Mouse (Mus musculus) myocyte (in vitro differentiated cells): Measurements from ENCODE around the gene Utp20. TPM values are rescaled to one million over a fixed set of nuclear protein-coding genes. Genes with fewer than 3 reads are reported as not detected.
"Not testable (repeated sequence)": the region's sequence is repeated elsewhere in the genome, so short reads cannot be mapped to it uniquely, and the experiment has no call there.

Experiments used
- H3K27me3 ChIP-seq: one replicate; pipeline ENCODE4 v1.6.1; 2011; ENCODE audit not compliant: control insufficient read depth, insufficient read depth, insufficient read length
- H3K36me3 ChIP-seq: one replicate; pipeline ENCODE4 v1.6.1; 2011; ENCODE audit not compliant: control insufficient read depth, insufficient read depth
- H3K4me2 ChIP-seq: one replicate; pipeline ENCODE4 v1.6.1; 2011; ENCODE audit warnings: low read depth, control low read depth
- H3K4me3 ChIP-seq: one replicate; pipeline ENCODE4 v1.5.1; 2011; ENCODE audit warnings: mild to moderate bottlenecking, control low read depth, moderate library complexity
- H3K79me2 ChIP-seq: one replicate; pipeline ENCODE4 v1.6.1; 2011; ENCODE audit not compliant: control insufficient read depth, insufficient read depth
- H3ac ChIP-seq: one replicate; pipeline ENCODE4 v1.6.1; 2011; ENCODE audit not compliant: control insufficient read depth, insufficient read length
- CEBPB ChIP-seq: IDR thresholded peaks from 2 replicates; pipeline ENCODE4 v1.6.1; 2011; ENCODE audit warnings: mild to moderate bottlenecking, moderate library complexity; ENCODE audit not compliant: poor library complexity, insufficient read depth, severe bottlenecking
- E2F4 ChIP-seq: IDR thresholded peaks from one replicate; pipeline ENCODE4 v1.6.1; 2011; ENCODE audit warnings: mild to moderate bottlenecking, control low read depth, moderate library complexity; ENCODE audit not compliant: insufficient read depth
- MAX ChIP-seq: IDR thresholded peaks from one replicate; pipeline ENCODE4 v1.6.1; 2011; ENCODE audit warnings: low read depth, mild to moderate bottlenecking, control low read depth
- MYOD1 ChIP-seq, 3 experiments: IDR thresholded peaks; one replicate each; pipeline ENCODE4 v1.6.1; 2011; ENCODE audit warnings: control low read depth in 2 of 3, low read depth in 2 of 3, mild to moderate bottlenecking in 2 of 3, moderate library complexity in 1 of 3; ENCODE audit not compliant: insufficient read length in 2 of 3, control insufficient read depth in 1 of 3
- MYOG ChIP-seq, 3 experiments: IDR thresholded peaks; one replicate each; pipeline ENCODE4 v1.6.1; 2011; ENCODE audit warnings: control low read depth in 2 of 3, low read depth in 2 of 3, mild to moderate bottlenecking in 2 of 3; ENCODE audit not compliant: insufficient read length in 2 of 3, control insufficient read depth in 1 of 3, insufficient read depth in 1 of 3
- POLR2A ChIP-seq: IDR thresholded peaks from one replicate; pipeline ENCODE4 v1.6.1; 2011; ENCODE audit warnings: low read depth, mild to moderate bottlenecking, control low read depth, moderate library complexity; ENCODE audit not compliant: insufficient read length
- POLR2AphosphoS2 ChIP-seq: IDR thresholded peaks from one replicate; pipeline ENCODE4 v1.6.1; 2011; ENCODE audit warnings: low read depth, control low read depth; ENCODE audit not compliant: insufficient read length
- REST ChIP-seq: IDR thresholded peaks from one replicate; pipeline ENCODE4 v1.6.1; 2011; ENCODE audit warnings: mild to moderate bottlenecking, control low read depth, moderate library complexity; ENCODE audit not compliant: insufficient read depth, insufficient read length
- SRF ChIP-seq: IDR thresholded peaks from one replicate; pipeline ENCODE4 v1.6.1; 2011; ENCODE audit warnings: low read depth; ENCODE audit not compliant: control insufficient read depth, insufficient read length
- TCF12 ChIP-seq: IDR thresholded peaks from one replicate; pipeline ENCODE4 v1.6.1; 2011; ENCODE audit warnings: mild to moderate bottlenecking, control low read depth; ENCODE audit not compliant: poor library complexity, insufficient read depth, severe bottlenecking
- TCF3 ChIP-seq: IDR thresholded peaks from one replicate; pipeline ENCODE4 v1.6.1; 2011; ENCODE audit warnings: low read depth, control low read depth; ENCODE audit not compliant: insufficient read length
- USF1 ChIP-seq: IDR thresholded peaks from one replicate; pipeline ENCODE4 v1.6.1; 2011; ENCODE audit warnings: low read depth, mild to moderate bottlenecking, control low read depth, moderate library complexity
- polyA plus RNA-seq: library from polyadenylated mRNA; unstranded; fragments of >200 nt; fragmentation: generic; extraction: Trizol; gene quantifications from one replicate; pipeline ENCODE4 v1.2.1, GENCODE M21; 2012; ENCODE audit warnings: missing spikeins

The Utp20 gene
- polyA plus RNA-seq, 1 experiment: 11.5 TPM

DNA sequence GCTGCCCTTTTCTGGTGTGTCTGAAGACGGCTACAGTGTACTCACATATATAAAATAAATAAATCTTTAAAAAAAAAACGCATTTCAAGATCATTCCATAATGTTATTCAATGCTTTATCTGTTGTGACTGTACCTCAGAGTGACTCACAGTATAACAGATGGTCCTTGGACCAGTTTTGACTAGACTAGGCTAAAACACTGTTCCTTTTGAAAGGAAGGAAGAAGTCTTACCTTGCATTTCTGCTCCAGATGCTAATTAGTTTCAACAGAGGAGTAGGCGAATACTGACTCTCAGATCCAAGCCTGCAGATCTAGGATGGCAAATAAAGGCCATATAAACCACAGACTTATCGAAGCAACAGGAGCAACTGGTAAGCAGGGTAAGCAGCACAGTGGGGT lies 45.9 kb downstream of the Utp20 start:
- Histone ChIP-seq H3K4me2 (no peak overlapping the region), H3K27me3 (no peaks in the 10 kb centered on the region), H3ac (no peak overlapping the region), H3K79me2 (no peaks in the 10 kb centered on the region), H3K4me3 (no peak overlapping the region), H3K36me3 (peaks cover 29% of the 10 kb centered on the region)
- TF ChIP-seq E2F4 (no peak), USF1 (no peak), CEBPB (no peak), POLR2A (no peak), MYOG (IDR thresholded peaks at IDR 0.05; ENCODE audit: control insufficient read depth in 1 of 3, insufficient read depth in 1 of 3, insufficient read length in 2 of 3, low read depth in 2 of 3) (no peak)

DNA sequence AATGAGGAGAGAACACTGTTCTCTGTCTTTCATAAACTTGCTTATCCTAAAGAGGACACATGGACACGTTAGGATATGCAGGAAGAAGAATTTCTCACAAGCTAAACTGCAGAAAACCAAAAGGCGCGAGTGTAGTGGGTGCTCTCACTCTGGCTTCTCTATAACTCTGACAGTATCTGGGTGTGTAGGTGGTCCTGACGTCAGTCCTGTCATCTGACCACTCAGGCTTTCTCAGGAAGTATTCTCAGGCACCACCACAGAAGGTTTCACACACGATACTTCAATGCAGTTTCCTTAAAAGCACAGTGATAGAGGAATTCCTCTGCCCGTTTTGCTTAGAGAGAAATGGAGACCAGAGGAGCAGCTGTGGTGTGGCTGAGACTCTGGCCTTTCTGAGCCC lies 50.4 kb downstream of the Utp20 start:
- TF ChIP-seq MAX (no peak), TCF3 (no peak), TCF12 (no peak), SRF (no peak), POLR2A (no peak), E2F4 (no peak), POLR2AphosphoS2 (no peak), CEBPB (no peak), REST (no peak), MYOD1 (IDR thresholded peaks at IDR 0.05; ENCODE audit: control insufficient read depth in 1 of 3, insufficient read length in 2 of 3, low read depth in 2 of 3) (no peak), MYOG (IDR thresholded peaks at IDR 0.05; ENCODE audit: control insufficient read depth in 1 of 3, insufficient read depth in 1 of 3, insufficient read length in 2 of 3, low read depth in 2 of 3) (no peak), USF1 (no peak)
- H3K79me2 ChIP-seq: no peaks in the 10 kb centered on the region
- H3ac ChIP-seq: no peak overlapping the region
- H3K4me3 ChIP-seq: no peak overlapping the region
- no peak overlapping the region for H3K4me2 ChIP-seq
- H3K27me3 ChIP-seq: no peaks in the 10 kb centered on the region
- H3K36me3 ChIP-seq: peaks cover 30% of the 10 kb centered on the region

DNA sequence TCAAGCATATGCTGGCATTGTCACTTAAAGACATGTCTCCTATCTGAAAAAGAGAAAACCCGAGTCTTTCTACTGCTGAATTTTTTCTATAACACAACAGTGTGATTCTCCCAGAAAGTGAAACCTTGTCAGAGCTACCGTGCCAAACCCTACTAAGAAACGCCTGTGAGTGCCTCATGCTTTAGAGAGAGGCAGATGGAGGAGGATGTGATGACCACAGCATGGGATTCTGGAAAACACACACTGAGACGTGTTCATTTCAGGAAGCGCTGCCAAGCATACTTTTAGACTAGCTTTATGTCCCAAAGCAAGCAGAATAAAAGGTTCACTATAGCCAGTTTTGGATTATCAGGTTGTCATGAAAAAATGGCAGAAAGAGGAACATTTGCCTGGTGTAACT lies 53.6 kb downstream of the Utp20 start:
- H3K36me3 ChIP-seq: peaks cover 41% of the 10 kb centered on the region

DNA sequence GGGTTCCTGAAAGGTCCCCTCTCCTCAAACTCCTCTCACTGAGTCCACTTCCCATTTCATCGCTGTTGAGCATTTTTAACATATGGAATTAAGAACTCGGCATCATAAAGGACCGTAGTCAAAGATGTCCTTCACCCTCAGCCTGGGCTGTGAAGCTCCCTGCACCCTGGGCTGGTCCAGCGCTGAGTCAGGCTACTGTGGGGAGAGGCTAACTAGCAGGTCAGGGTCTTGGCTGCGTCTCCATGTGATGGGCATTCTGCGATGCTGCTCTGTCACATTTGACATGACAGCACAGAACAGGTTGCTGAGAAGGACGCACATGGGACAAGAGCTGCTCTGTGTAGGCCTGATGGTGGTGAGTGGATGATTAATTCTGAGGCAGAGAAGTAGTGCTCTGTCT lies 56.9 kb downstream of the Utp20 start:
- Histone ChIP-seq H3K4me2 (no peak overlapping the region), H3ac (no peak overlapping the region), H3K36me3 (peaks cover 33% of the 10 kb centered on the region), H3K4me3 (no peak overlapping the region), H3K27me3 (no peaks in the 10 kb centered on the region), H3K79me2 (no peaks in the 10 kb centered on the region)
- TF ChIP-seq USF1 (no peak), MYOD1 (IDR thresholded peaks at IDR 0.05; ENCODE audit: control insufficient read depth in 1 of 3, insufficient read length in 2 of 3, low read depth in 2 of 3) (no peak), MAX (no peak), REST (no peak), TCF3 (no peak), CEBPB (no peak), POLR2AphosphoS2 (no peak), SRF (no peak), E2F4 (no peak), MYOG (IDR thresholded peaks at IDR 0.05; ENCODE audit: control insufficient read depth in 1 of 3, insufficient read depth in 1 of 3, insufficient read length in 2 of 3, low read depth in 2 of 3) (no peak), POLR2A (no peak)

More for the DNA sequence above, 53.6 kb downstream of the Utp20 start:
- not testable (repeated sequence) for H3ac ChIP-seq, H3K27me3 ChIP-seq, H3K79me2 ChIP-seq, H3K4me3 ChIP-seq
- peak overlapping the region; percentile 45 for H3K4me2 ChIP-seq

DNA sequence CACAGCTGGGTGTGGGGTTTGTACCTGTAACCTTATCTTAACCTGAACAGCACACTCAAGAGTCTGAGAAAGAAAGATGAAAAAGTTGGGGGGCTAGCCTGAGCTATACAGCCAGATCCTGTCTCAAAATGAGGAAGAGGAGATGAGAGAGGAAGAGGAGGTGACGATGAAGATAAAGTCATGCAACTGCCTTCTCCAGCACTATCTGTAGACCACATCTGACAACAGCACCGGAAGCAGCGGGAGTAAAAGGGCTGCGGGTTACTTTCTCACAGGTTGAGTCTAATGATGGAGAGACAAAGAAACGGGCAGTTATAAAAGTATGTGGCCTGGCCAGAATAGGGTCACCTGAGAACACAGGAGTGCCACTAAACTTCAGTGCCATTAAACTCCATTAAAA lies 57.6 kb downstream of the Utp20 start:
- TF ChIP-seq USF1 (no peak), TCF12 (no peak), MAX (no peak), TCF3 (no peak), POLR2A (no peak), MYOD1 (IDR thresholded peaks at IDR 0.05; ENCODE audit: control insufficient read depth in 1 of 3, insufficient read length in 2 of 3, low read depth in 2 of 3) (no peak), E2F4 (no peak), POLR2AphosphoS2 (no peak), MYOG (IDR thresholded peaks at IDR 0.05; ENCODE audit: control insufficient read depth in 1 of 3, insufficient read depth in 1 of 3, insufficient read length in 2 of 3, low read depth in 2 of 3) (no peak), SRF (no peak), REST (no peak), CEBPB (no peak)
- no peak overlapping the region for H3K4me3 ChIP-seq
- no peaks in the 10 kb centered on the region for H3K79me2 ChIP-seq
- H3K36me3 ChIP-seq: peaks cover 35% of the 10 kb centered on the region
- no peaks in the 10 kb centered on the region for H3K27me3 ChIP-seq
- no peak overlapping the region for H3K4me2 ChIP-seq
- H3ac ChIP-seq: no peak overlapping the region
